Mouse (Mus musculus) testis, adult 2 months (tissue): Measurements from ENCODE around the gene Kcnb1.

Source experiments
- CTCF ChIP-seq: fragments of 200-500 bp; IDR thresholded peaks from 2 replicates; pipeline ENCODE4 v1.5.1; 2012; ENCODE audit warnings: low read depth, mild to moderate bottlenecking, inconsistent platforms, low read length, moderate library complexity; ENCODE audit not compliant: control insufficient read depth, insufficient read depth, insufficient replicate concordance
- POLR2A ChIP-seq: fragments of 200-500 bp; IDR thresholded peaks from 2 replicates; pipeline ENCODE4 v1.6.1; 2012; ENCODE audit warnings: low read depth, mild to moderate bottlenecking, inconsistent platforms, low read length, moderate library complexity; ENCODE audit not compliant: control insufficient read depth

DNA sequence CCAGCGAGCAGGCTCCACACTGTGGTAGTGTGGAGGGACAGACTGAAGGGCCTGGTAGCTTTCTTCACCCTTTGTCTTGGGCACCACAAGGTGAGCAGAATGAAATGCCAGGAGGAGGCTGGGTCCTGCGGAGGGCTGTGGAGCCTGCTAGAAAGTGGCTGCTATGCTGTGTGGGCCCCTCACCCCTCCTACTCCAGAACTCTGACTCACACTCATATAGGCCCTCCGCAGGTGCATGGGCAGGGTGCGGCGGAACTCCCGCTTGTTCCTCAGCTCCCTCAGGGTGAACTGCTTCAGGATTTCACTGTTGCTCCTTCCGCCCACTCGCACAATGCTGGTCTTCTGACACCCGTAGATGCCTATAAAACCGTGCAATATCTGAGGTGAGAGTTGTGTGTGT, 141.7 kb downstream of the Kcnb1 start:
- TF ChIP-seq CTCF (no peak), POLR2A (no peak)
